Mouse (Mus musculus) kidney, postnatal 0 days (tissue): Measurements from ENCODE around the gene Vmn1r237. TPM values are rescaled to one million over a fixed set of nuclear protein-coding genes. Genes with fewer than 3 reads are reported as not detected.

Experiments
- ATAC-seq: fragments of 200-750 bp; cut with Nextera tagmentation; replicated peaks from 2 replicates; pipeline ENCODE4 v1.8.0; 2017; ENCODE audit warnings: low read depth, moderate number of reproducible peaks, moderate TSS enrichment, moderate library complexity; ENCODE audit not compliant: low FRiP score
- DNase-seq: peaks from one replicate; pipeline ENCODE4 v3.0.0-alpha.2; 2016; ENCODE audit warnings: low spot score
- H3K27ac ChIP-seq: fragments of 300-500 bp; sonication (generic); 2 replicates; pipeline ENCODE4 v1.5.1; 2014; ENCODE audit warnings: mild to moderate bottlenecking
- H3K27me3 ChIP-seq: fragments of 300-500 bp; sonication (generic); 2 replicates; pipeline ENCODE4 v1.6.1; 2014; ENCODE audit warnings: low read length, mixed read lengths; ENCODE audit not compliant: insufficient read depth
- H3K36me3 ChIP-seq: fragments of 300-500 bp; sonication (generic); 2 replicates; pipeline ENCODE4 v1.6.1; 2014; ENCODE audit warnings: low read length, mixed read lengths; ENCODE audit not compliant: insufficient read depth
- H3K4me1 ChIP-seq: fragments of 300-500 bp; sonication (generic); replicated peaks from 2 replicates; pipeline ENCODE4 v1.6.1; 2014; ENCODE audit warnings: antibody characterized with exemption, low read length, mixed read lengths; ENCODE audit not compliant: insufficient read depth
- H3K4me2 ChIP-seq: fragments of 300-500 bp; sonication (generic); 2 replicates; pipeline ENCODE4 v1.6.1; 2014; ENCODE audit warnings: mild to moderate bottlenecking, low read length, moderate library complexity, mixed read lengths
- H3K4me3 ChIP-seq: fragments of 300-500 bp; sonication (generic); replicated peaks from 2 replicates; pipeline ENCODE4 v1.5.1; 2014; ENCODE audit warnings: low read depth, low read length
- H3K9ac ChIP-seq: fragments of 300-500 bp; sonication (generic); 2 replicates; pipeline ENCODE4 v1.6.1; 2014; ENCODE audit warnings: low read depth, low read length
- H3K9me3 ChIP-seq: fragments of 300-500 bp; sonication (generic); replicated peaks from 2 replicates; pipeline ENCODE4 v1.6.1; 2016; ENCODE audit warnings: low read length, inconsistent platforms, mixed read lengths
- CTCF ChIP-seq: IDR thresholded peaks from 2 replicates; pipeline ENCODE4 v1.5.1; 2016; ENCODE audit warnings: antibody characterized with exemption, low read depth, mild to moderate bottlenecking, moderate library complexity
- WGBS: fragments of 180-500 bp; shearing (Covaris S2); extraction: QIAGEN DNeasy Blood & Tissue Kit; methylation state at CpG from one replicate; pipeline ENCODE4 v1.1.7; 2014; 5-methylcytosine and 5-hydroxymethylcytosine counted together
- microRNA-seq: library from miRNA; unstranded; fragments of <30 nt; microRNA quantifications from one replicate; pipeline ENCODE4, GENCODE M21; 2016
- polyA plus RNA-seq: library from polyadenylated mRNA; unstranded; fragments of >200 nt; fragmentation: Nextera tagmentation; extraction: Ambion mirVana; gene quantifications from 2 replicates; pipeline ENCODE4 v1.2.1, GENCODE M21; 2015

Gene Vmn1r237
- polyA plus RNA-seq, result not detected in 2 replicates

DNA sequence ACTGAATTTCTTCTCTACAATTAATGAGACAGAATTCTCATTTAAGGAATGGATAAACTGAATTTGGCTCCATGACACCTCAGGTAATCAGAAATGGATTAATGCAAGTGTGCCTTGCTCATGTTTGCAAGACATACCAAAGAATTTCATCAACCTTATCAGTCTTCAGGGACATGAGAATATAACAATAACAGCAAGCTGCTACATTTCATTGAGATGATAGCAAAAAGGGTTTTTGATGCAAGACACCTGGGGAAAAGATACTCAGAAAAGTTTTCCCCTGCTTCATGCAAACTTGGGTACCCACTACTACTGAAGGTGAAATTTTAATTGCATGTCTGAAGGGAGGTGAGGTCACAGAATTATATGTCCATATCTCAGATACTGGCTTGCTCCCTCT lies at the start of gene Vmn1r237:
Vmn1r237 (plus strand) TSS at position 301 of the 400 bp plus-strand sequence.
- Histone ChIP-seq H3K4me1 (no peaks in the 10 kb centered on the region), H3K9me3 (no peaks in the 10 kb centered on the region), H3K9ac (no peak within 1 kb of the TSS), H3K27ac (no peak within 1 kb of the TSS), H3K36me3 (no peaks in the 10 kb centered on the region), H3K4me3 (no peak within 1 kb of the TSS), H3K27me3 (no peaks in the 10 kb centered on the region), H3K4me2 (no peak within 1 kb of the TSS)
- DNase-seq (no peak), ATAC-seq (no peak)
- no peak for TF ChIP-seq CTCF

DNA sequence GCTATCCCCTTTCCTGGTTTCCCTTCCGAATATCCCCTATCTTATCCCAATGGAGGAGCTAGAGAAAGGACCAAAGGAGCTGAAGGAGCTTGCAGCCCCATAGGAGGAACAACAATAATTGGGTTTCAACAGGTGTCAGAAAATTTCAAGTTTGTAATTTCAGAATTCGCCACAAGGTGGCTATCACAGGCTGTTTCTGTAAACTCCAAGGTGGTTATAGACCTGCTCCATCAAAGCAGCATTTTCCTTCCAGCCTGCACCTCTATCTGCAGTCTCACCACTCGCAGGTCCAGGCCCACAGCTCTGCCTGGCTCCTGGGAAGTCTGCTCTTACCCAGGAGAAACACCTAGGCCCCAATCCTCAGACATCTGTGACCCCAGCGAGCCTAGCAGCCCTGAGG lies 39.6 kb upstream of the Vmn1r237 start:
- Histone ChIP-seq H3K36me3 (no peaks in the 10 kb centered on the region), H3K4me3 (no peak overlapping the region), H3K9ac (no peak overlapping the region), H3K4me1 (no peaks in the 10 kb centered on the region), H3K27me3 (no peaks in the 10 kb centered on the region), H3K4me2 (no peak overlapping the region), H3K9me3 (no peaks in the 10 kb centered on the region), H3K27ac (no peak overlapping the region)
- TF ChIP-seq CTCF, result peak; percentile 69
- peak; percentile 50 for DNase-seq
- no peak for ATAC-seq
- 13% methylated on average over 4 of the region's 4 CpGs for WGBS

DNA sequence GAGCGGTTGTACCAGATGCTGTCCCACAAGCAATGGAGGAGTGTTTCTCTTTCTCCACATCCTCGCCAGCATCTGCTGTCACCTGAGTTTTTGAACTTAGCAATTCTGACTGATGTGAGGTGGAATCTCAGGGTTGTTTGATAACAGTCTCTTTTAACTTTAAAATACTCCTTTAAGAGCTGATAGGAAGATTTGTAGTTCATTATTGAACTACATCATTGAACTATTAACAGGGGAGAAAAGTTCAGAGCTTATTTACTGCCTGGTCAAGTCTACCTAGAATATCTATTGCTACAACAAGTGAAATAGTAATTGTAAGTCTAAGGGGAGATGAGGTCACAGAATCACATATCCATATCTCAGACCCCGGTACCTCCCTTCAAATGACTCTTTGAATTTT lies 29.0 kb upstream of the Vmn1r237 start, which contains the start of gene Vmn1r236:
Vmn1r236 (plus strand) TSS at position 301 of the 400 bp plus-strand sequence.
- H3K36me3 ChIP-seq, result no peaks in the 10 kb centered on the region
- no peak within 1 kb of the TSS for H3K4me3 ChIP-seq
- H3K27me3 ChIP-seq, result no peaks in the 10 kb centered on the region
- no peak within 1 kb of the TSS for H3K4me2 ChIP-seq
- no peak within 1 kb of the TSS for H3K27ac ChIP-seq
- H3K9me3 ChIP-seq, result no peaks in the 10 kb centered on the region
- no peak for DNase-seq
- WGBS, result 76% methylated on average over 3 of the region's 3 CpGs
- no peak for ATAC-seq
- no peaks in the 10 kb centered on the region for H3K4me1 ChIP-seq
- TF ChIP-seq CTCF, result no peak
- no peak within 1 kb of the TSS for H3K9ac ChIP-seq

DNA sequence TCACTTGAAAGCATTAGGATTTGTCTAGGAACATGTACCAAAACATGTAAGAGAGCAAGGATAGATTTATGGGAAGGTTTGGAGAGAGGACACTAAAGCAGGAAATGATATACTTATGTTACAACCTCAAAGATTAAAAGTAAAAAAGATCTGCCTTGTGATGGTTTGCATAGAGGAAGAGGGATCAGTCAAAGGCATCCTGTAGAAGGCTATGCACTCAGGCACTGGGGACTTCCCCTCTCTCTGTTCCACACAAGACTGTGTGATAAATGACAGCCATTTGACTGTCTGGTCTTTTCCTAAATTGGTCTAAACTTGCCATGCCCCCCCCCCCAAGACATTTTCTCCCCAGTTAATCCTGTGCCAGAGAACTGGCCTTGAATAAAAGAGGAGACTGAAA lies 27.3 kb upstream of the Vmn1r237 start:
- DNase-seq (no peak), ATAC-seq (no peak)
- Histone ChIP-seq H3K4me1 (no peaks in the 10 kb centered on the region), H3K9ac (no peak overlapping the region), H3K27me3 (no peaks in the 10 kb centered on the region), H3K4me2 (no peak overlapping the region), H3K9me3 (no peaks in the 10 kb centered on the region), H3K27ac (no peak overlapping the region), H3K4me3 (no peak overlapping the region), H3K36me3 (no peaks in the 10 kb centered on the region)
- no peak for TF ChIP-seq CTCF

DNA sequence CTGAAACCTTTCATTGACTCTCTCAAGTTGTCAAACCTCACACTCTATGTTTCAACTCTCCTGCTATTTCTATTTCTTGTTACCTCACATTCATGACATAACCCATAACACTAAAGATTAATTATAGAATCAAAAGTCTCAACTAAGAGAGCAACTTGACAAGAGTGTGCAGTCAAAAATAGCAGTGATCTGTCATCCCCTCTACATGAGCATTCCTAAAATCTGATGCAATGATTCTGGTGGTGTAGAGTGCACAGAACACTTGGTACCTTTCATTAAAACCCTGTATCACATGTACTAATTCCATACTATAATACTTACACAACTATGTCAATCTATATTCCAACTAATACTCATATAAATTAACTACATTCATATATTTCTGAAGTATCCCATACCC lies 22.0 kb upstream of the Vmn1r237 start:
- no peaks in the 10 kb centered on the region for H3K9me3 ChIP-seq
- H3K4me1 ChIP-seq, result no peaks in the 10 kb centered on the region
- H3K27ac ChIP-seq, result no peak overlapping the region
- H3K4me2 ChIP-seq, result no peak overlapping the region
- no peak for TF ChIP-seq CTCF
- DNase-seq (no peak), ATAC-seq (no peak)
- no peak overlapping the region for H3K9ac ChIP-seq
- no peaks in the 10 kb centered on the region for H3K27me3 ChIP-seq
- H3K4me3 ChIP-seq, result no peak overlapping the region
- no peaks in the 10 kb centered on the region for H3K36me3 ChIP-seq

Small RNAs within 50 kb of the gene (microRNA-seq; reads per million reads assigned to microRNA genes)
- not detected for gene Gm26384

Other genes with a start within 250 kb of the Vmn1r237 start
- not detected in 2 replicates for gene Vmn1r234, start 85.8 kb upstream of the Vmn1r237 start, polyA plus RNA-seq
- not detected in 2 replicates for gene Vmn1r235, start 55.5 kb upstream of the Vmn1r237 start, polyA plus RNA-seq
- not detected in 2 replicates for gene Vmn1r236, start 28.9 kb upstream of the Vmn1r237 start, polyA plus RNA-seq
- gene Zfp677, start 71.9 kb downstream of the Vmn1r237 start, polyA plus RNA-seq, result 3.5 and 4.2 TPM in 2 replicates
- gene Zfp54, start 111.4 kb downstream of the Vmn1r237 start, polyA plus RNA-seq, result 6.6 and 6.8 TPM in 2 replicates
- gene Zfp51, start 138.5 kb downstream of the Vmn1r237 start, polyA plus RNA-seq, result 14.1 and 14.7 TPM in 2 replicates
- gene Zfp53, start 177.1 kb downstream of the Vmn1r237 start, polyA plus RNA-seq, result 11.5 and 12.0 TPM in 2 replicates
- gene Zfp52, start 223.7 kb downstream of the Vmn1r237 start, polyA plus RNA-seq, result 5.6 and 6.9 TPM in 2 replicates